Mouse (Mus musculus) forebrain, postnatal 0 days (tissue): ENCODE measurements around the gene Pikfyve. TPM values are rescaled to one million over a fixed set of nuclear protein-coding genes. Genes with fewer than 3 reads are reported as not detected.

Experiments
- ATAC-seq: fragments of 200-750 bp; cut with Nextera tagmentation; 2 replicates; pipeline ENCODE4 v1.8.0; 2017; ENCODE audit warnings: mild to moderate bottlenecking, moderate library complexity
- DNase-seq: peaks from one replicate; pipeline ENCODE4 v3.0.0-alpha.2; 2015
- H3K27ac ChIP-seq: fragments of 300-500 bp; sonication (generic); 2 replicates; pipeline ENCODE4 v1.5.1; 2014; ENCODE audit warnings: low read depth, mild to moderate bottlenecking, antibody characterized with exemption, low read length, moderate library complexity, mixed read lengths
- H3K27me3 ChIP-seq: fragments of 300-500 bp; sonication (generic); 2 replicates; pipeline ENCODE4 v1.6.1; 2014; ENCODE audit warnings: mild to moderate bottlenecking, low read length, mixed read lengths; ENCODE audit not compliant: insufficient read depth
- H3K36me3 ChIP-seq: fragments of 300-500 bp; sonication (generic); 2 replicates; pipeline ENCODE4 v1.6.1; 2014; ENCODE audit warnings: mild to moderate bottlenecking, moderate library complexity; ENCODE audit not compliant: insufficient read depth
- H3K4me1 ChIP-seq: fragments of 300-500 bp; sonication (generic); 2 replicates; pipeline ENCODE4 v1.6.1; 2014; ENCODE audit warnings: antibody characterized with exemption; ENCODE audit not compliant: insufficient read depth
- H3K4me2 ChIP-seq: fragments of 300-500 bp; sonication (generic); 2 replicates; pipeline ENCODE4 v1.6.1; 2014; ENCODE audit warnings: low read depth, mild to moderate bottlenecking, moderate library complexity
- H3K4me3 ChIP-seq: fragments of 300-500 bp; sonication (generic); 2 replicates; pipeline ENCODE4 v1.5.1; 2014; ENCODE audit warnings: low read depth, low read length, mixed read lengths
- H3K9ac ChIP-seq: fragments of 300-500 bp; sonication (generic); 2 replicates; pipeline ENCODE4 v1.6.1; 2014; ENCODE audit warnings: mild to moderate bottlenecking
- H3K9me3 ChIP-seq: fragments of 300-500 bp; sonication (generic); 2 replicates; pipeline ENCODE4 v1.6.1; 2016; ENCODE audit warnings: low read length
- CTCF ChIP-seq: sonication (generic); IDR thresholded peaks from 2 replicates; pipeline ENCODE4 v1.5.1; 2016; ENCODE audit warnings: antibody characterized with exemption, control low read depth, low read depth
- WGBS: fragments of 180-500 bp; shearing (Covaris S2); extraction: QIAGEN DNeasy Blood & Tissue Kit; methylation state at CpG from one replicate; pipeline ENCODE4 v1.1.7; 2014; 5-methylcytosine and 5-hydroxymethylcytosine counted together
- polyA plus RNA-seq: library from polyadenylated mRNA; unstranded; fragments of >200 nt; fragmentation: Nextera tagmentation; extraction: Ambion mirVana; gene quantifications from 2 replicates; pipeline ENCODE4 v1.2.1, GENCODE M21; 2015
- total RNA-seq: library from RNA; depleted of rRNA; stranded (reverse); fragments of >200 nt; gene quantifications from 2 replicates; pipeline ENCODE4 v1.2.3, GENCODE M21; 2014

Pikfyve gene
- total and polyA plus RNA-seq, 2 experiments from 2014 or later: 9.9 to 42.6 TPM

- no peak overlapping the region for H3K9ac ChIP-seq
- H3K27ac ChIP-seq: no peak overlapping the region
- no peak overlapping the region for H3K4me3 ChIP-seq
- no peak for TF ChIP-seq CTCF
- ATAC-seq (no peak), DNase-seq (no peak)
- H3K4me2 ChIP-seq: peak overlapping the region; percentile 23; the same call in 1 of the 2 replicates
- H3K4me1 ChIP-seq: peaks cover 22% of the 10 kb centered on the region
- no peaks in the 10 kb centered on the region for H3K9me3 ChIP-seq
- no peaks in the 10 kb centered on the region for H3K27me3 ChIP-seq
- peaks cover 22% of the 10 kb centered on the region for H3K36me3 ChIP-seq
- 78% methylated on average over 4 of the region's 4 CpGs for WGBS
Measured at GRCm38 (mm10) chr1:65176171-65176570, 10.3 kb upstream of the Pikfyve start.

- WGBS: 75% methylated on average over 5 of the region's 5 CpGs
- peaks cover 22% of the 10 kb centered on the region for H3K4me1 ChIP-seq
- H3K9me3 ChIP-seq: no peaks in the 10 kb centered on the region
Measured at GRCm38 (mm10) chr1:65176912-65177311, 9.6 kb upstream of the Pikfyve start.

GRCm38 (mm10) chr1:65177452-65177851, 9.0 kb upstream of the Pikfyve start:
- H3K36me3 ChIP-seq: peaks cover 15% of the 10 kb centered on the region
- no peak for TF ChIP-seq CTCF
- DNase-seq: no peak
- H3K9ac ChIP-seq: peak overlapping the region; percentile 87; the same call in 1 of the 2 replicates
- peak overlapping the region; percentile 82 for H3K4me3 ChIP-seq
- no peaks in the 10 kb centered on the region for H3K9me3 ChIP-seq
- 31% methylated on average over 3 of the region's 3 CpGs for WGBS
- H3K4me1 ChIP-seq: peaks cover 19% of the 10 kb centered on the region
- H3K27ac ChIP-seq: no peak overlapping the region
- no peaks in the 10 kb centered on the region for H3K27me3 ChIP-seq
- H3K4me2 ChIP-seq: peak overlapping the region; percentile 47
- ATAC-seq: no peak

More at GRCm38 (mm10) chr1:65176912-65177311, 9.6 kb upstream of the Pikfyve start:
- TF ChIP-seq CTCF: no peak
- Histone ChIP-seq H3K36me3 (peaks cover 17% of the 10 kb centered on the region), H3K4me2 (peak overlapping the region; percentile 47; the same call in 1 of the 2 replicates), H3K27ac (no peak overlapping the region), H3K9ac (no peak overlapping the region), H3K27me3 (no peaks in the 10 kb centered on the region), H3K4me3 (no peak overlapping the region)
- ATAC-seq (no peak), DNase-seq (no peak)

- H3K27me3 ChIP-seq: no peaks in the 10 kb centered on the region
- WGBS: 8% methylated on average over 27 of the region's 27 CpGs
- H3K4me2 ChIP-seq: peak overlapping the region; percentile 47
- peak; percentile 78 for TF ChIP-seq CTCF
- H3K4me3 ChIP-seq: peak overlapping the region; percentile 82
- H3K27ac ChIP-seq: peak overlapping the region; percentile 95
- DNase-seq (peak; percentile 87), ATAC-seq (peak; percentile 81)
- H3K4me1 ChIP-seq: peaks cover 18% of the 10 kb centered on the region
- 0 out of 2 replicates have a peak, but pooled peaks cover 11% of the 10 kb centered on the region for H3K36me3 ChIP-seq
- peak overlapping the region; percentile 87 for H3K9ac ChIP-seq
- no peaks in the 10 kb centered on the region for H3K9me3 ChIP-seq
Measured at GRCm38 (mm10) chr1:65178126-65178901, 8.2 kb upstream of the Pikfyve start.

GRCm38 (mm10) chr1:65178902-65179432, 7.5 kb upstream of the Pikfyve start:
- Histone ChIP-seq H3K4me2 (peak overlapping the region; percentile 47), H3K9me3 (no peaks in the 10 kb centered on the region), H3K4me1 (peaks cover 18% of the 10 kb centered on the region), H3K9ac (peak overlapping the region; percentile 87), H3K27me3 (no peaks in the 10 kb centered on the region), H3K27ac (peak overlapping the region; percentile 95), H3K36me3 (0 out of 2 replicates have a peak, but pooled peaks cover 8% of the 10 kb centered on the region), H3K4me3 (peak overlapping the region; percentile 82)
- peak; percentile 87 for TF ChIP-seq CTCF
- DNase-seq (peak; percentile 98), ATAC-seq (peak; percentile 96)
- WGBS: 2% methylated on average over 39 of the region's 39 CpGs

GRCm38 (mm10) chr1:65179634-65180249, 6.7 kb upstream of the Pikfyve start:
- H3K36me3 ChIP-seq: 0 out of 2 replicates have a peak, but pooled peaks cover under 1% of the 10 kb centered on the region
- no peaks in the 10 kb centered on the region for H3K27me3 ChIP-seq
- H3K4me1 ChIP-seq: peaks cover 18% of the 10 kb centered on the region
- H3K4me2 ChIP-seq: peak overlapping the region; percentile 47
- peak; percentile 82 for TF ChIP-seq CTCF
- peak overlapping the region; percentile 82 for H3K4me3 ChIP-seq
- no peak for ATAC-seq
- WGBS: 3% methylated on average over 11 of the region's 11 CpGs
- DNase-seq: peak; percentile 89
- no peaks in the 10 kb centered on the region for H3K9me3 ChIP-seq
- H3K9ac ChIP-seq: peak overlapping the region; percentile 87
- peak overlapping the region; percentile 95 for H3K27ac ChIP-seq
